Mouse (Mus musculus): ENCODE measurements at regions not wholly inside any gene's neighbourhood (a gene's known extent, or its start where the extent isn't known, plus 50 kb on each side); places are given as distances from the start of the nearest gene placed in this dataset.

DNA sequence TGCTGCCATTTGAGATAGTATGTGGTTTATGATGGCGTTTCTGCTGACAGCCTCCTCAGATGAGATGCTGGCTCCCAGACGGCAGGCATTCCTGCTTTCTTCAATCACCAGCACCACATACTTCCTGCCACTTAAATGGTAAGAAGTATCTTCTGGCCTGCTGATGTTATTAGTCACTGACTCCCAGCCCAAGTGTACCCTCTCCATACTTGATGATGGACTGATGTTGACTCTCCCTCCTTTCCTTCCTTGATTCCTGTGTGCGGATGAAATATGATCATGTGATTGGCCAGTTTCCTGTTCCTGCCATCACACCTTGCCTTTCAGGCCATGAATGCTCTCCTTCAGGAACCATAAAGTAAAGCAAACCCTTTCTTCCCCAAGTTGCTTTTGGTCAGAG is 50.8 kb upstream of the Rpl10-ps3 start:
- Histone ChIP-seq H3K27me3 (ENCODE audit: insufficient read depth, low read length) (no peaks in the 10 kb centered on the region), H3K4me3 (replicated peaks; ENCODE audit: low read length) (no peak overlapping the region), H3K9me3 (ENCODE audit: low read length) (no peaks in the 10 kb centered on the region), H3K4me1 (replicated peaks; ENCODE audit: low read depth, low read length) (no peaks in the 10 kb centered on the region), H3K36me3 (ENCODE audit: insufficient read depth, low read length) (no peaks in the 10 kb centered on the region)
- no peak for TF ChIP-seq NANOG (IDR thresholded peaks at IDR 0.05; ENCODE audit: borderline replicate concordance, low read length)
- TF ChIP-seq CTCF (conservative IDR thresholded peaks at IDR 0.05; ENCODE audit: low read length) = no peak
- no peak for TF ChIP-seq POU5F1 (IDR thresholded peaks at IDR 0.05; ENCODE audit: borderline replicate concordance, low read length)

DNA sequence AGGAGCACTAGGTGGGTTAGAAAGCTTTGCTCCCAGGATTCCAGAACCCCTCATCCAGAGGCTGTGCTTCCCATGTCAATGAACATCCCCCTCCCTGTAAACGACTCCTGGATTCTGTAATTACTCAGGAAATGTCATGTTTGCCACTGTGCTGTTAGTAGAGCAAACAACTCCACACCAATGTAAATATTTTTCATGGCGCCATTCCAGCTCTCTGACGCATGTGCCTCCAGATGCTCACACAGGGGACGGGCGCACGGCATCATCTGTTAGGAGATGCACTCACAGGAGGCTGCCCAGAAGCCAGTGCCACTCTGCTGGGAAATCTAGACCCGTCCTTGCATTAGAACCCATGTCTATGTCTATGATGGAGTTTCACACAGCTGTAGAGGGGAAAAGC is 51.3 kb upstream of the Rpl10-ps3 start:
- H3K9me3 ChIP-seq (ENCODE audit: low read length) = no peaks in the 10 kb centered on the region
- H3K4me1 ChIP-seq (replicated peaks; ENCODE audit: low read depth, low read length) = no peaks in the 10 kb centered on the region
- no peaks in the 10 kb centered on the region for H3K36me3 ChIP-seq (ENCODE audit: insufficient read depth, low read length)
- no peaks in the 10 kb centered on the region for H3K27me3 ChIP-seq (ENCODE audit: insufficient read depth, low read length)
- no peak overlapping the region for H3K4me3 ChIP-seq (replicated peaks; ENCODE audit: low read length)
- TF ChIP-seq CTCF (conservative IDR thresholded peaks at IDR 0.05; ENCODE audit: low read length) (no peak), NANOG (IDR thresholded peaks at IDR 0.05; ENCODE audit: borderline replicate concordance, low read length) (no peak), POU5F1 (IDR thresholded peaks at IDR 0.05; ENCODE audit: borderline replicate concordance, low read length) (no peak)

DNA sequence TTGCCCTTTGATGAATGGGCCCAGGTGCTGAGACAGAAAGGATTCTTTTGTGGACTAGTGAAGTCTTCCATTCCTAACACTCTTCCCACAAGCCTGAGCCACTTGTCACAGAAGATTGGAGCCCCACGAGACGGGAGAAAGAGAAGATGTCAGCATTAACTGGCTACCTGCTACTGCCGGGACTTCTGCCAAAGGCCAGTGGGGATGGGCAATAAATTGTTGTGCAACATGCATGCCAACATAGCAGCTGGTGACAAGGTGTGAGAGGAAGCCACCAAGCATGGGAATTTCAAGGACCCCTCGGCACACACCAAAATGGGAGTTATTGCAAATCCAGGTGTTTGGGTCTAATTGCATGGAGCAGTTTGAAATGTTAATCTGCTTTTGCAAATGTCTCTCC is 63.6 kb upstream of the Rpl10-ps3 start:
- H3K4me3 ChIP-seq (replicated peaks; ENCODE audit: low read length) = no peak overlapping the region
- TF ChIP-seq NANOG (IDR thresholded peaks at IDR 0.05; ENCODE audit: borderline replicate concordance, low read length) (no peak), POU5F1 (IDR thresholded peaks at IDR 0.05; ENCODE audit: borderline replicate concordance, low read length) (no peak), CTCF (conservative IDR thresholded peaks at IDR 0.05; ENCODE audit: low read length) (no peak)

DNA sequence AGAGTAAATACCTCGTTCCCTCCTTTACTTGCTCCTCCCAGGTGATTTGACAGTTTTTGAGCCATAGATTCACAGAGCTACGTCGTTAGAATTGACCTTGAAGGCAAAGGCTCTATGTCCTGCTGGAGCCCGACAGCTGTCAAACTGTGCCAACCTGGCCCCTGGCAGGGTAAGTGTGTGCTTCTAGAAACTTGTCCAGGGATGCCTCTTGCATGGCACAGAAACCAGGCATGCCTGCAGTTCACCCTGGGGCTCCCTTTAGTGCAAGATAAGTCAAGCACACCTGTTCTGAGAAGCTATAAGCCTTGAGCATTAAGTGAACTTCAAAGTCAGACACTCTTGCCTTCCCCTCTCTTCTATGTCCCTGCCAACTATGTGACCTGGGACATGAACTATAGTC is 64.1 kb upstream of the Rpl10-ps3 start:
- TF ChIP-seq NANOG (IDR thresholded peaks at IDR 0.05; ENCODE audit: borderline replicate concordance, low read length) (no peak), POU5F1 (IDR thresholded peaks at IDR 0.05; ENCODE audit: borderline replicate concordance, low read length) (no peak), CTCF (conservative IDR thresholded peaks at IDR 0.05; ENCODE audit: low read length) (no peak)
- H3K4me3 ChIP-seq (replicated peaks; ENCODE audit: low read length) = no peak overlapping the region
- peaks cover 5% of the 10 kb centered on the region; the same call in 1 of the 2 replicates for H3K4me1 ChIP-seq (replicated peaks; ENCODE audit: low read depth, low read length)
- H3K27me3 ChIP-seq (ENCODE audit: insufficient read depth, low read length) = peaks cover 21% of the 10 kb centered on the region
- H3K9me3 ChIP-seq (ENCODE audit: low read length) = no peaks in the 10 kb centered on the region
- H3K36me3 ChIP-seq (ENCODE audit: insufficient read depth, low read length) = no peaks in the 10 kb centered on the region

More for the DNA sequence above, 63.6 kb upstream of the Rpl10-ps3 start:
- Histone ChIP-seq H3K27me3 (ENCODE audit: insufficient read depth, low read length) (peaks cover 19% of the 10 kb centered on the region), H3K9me3 (ENCODE audit: low read length) (no peaks in the 10 kb centered on the region), H3K36me3 (ENCODE audit: insufficient read depth, low read length) (no peaks in the 10 kb centered on the region), H3K4me1 (replicated peaks; ENCODE audit: low read depth, low read length) (peaks cover 5% of the 10 kb centered on the region; the same call in 1 of the 2 replicates)

DNA sequence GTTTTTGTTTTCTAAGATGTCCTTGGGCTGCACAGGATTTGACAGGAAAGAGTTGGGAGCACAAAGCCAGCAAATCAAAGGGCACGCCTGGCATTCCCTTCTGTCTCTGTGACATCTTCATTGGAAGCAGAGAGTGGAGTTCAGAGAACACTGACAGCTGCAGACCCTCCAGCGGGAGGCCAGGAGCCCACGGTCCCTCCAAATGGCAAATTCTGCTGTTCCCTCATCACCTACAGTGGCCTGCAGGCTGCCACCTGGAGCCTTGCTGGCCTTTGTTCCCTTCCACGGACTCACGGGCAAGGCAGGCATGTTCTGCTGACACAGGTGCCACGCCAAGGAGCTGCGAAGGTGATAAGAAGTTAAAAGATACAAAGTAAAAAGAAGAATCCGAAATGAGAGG is 68.2 kb upstream of the Rpl10-ps3 start:
- H3K9me3 ChIP-seq (ENCODE audit: low read length) = no peaks in the 10 kb centered on the region
- no peak overlapping the region for H3K4me3 ChIP-seq (replicated peaks; ENCODE audit: low read length)
- no peaks in the 10 kb centered on the region for H3K36me3 ChIP-seq (ENCODE audit: insufficient read depth, low read length)
- H3K4me1 ChIP-seq (replicated peaks; ENCODE audit: low read depth, low read length) = peaks cover 5% of the 10 kb centered on the region; the same call in 1 of the 2 replicates
- peaks cover 26% of the 10 kb centered on the region for H3K27me3 ChIP-seq (ENCODE audit: insufficient read depth, low read length)
- no peak for TF ChIP-seq NANOG (IDR thresholded peaks at IDR 0.05; ENCODE audit: borderline replicate concordance, low read length)

DNA sequence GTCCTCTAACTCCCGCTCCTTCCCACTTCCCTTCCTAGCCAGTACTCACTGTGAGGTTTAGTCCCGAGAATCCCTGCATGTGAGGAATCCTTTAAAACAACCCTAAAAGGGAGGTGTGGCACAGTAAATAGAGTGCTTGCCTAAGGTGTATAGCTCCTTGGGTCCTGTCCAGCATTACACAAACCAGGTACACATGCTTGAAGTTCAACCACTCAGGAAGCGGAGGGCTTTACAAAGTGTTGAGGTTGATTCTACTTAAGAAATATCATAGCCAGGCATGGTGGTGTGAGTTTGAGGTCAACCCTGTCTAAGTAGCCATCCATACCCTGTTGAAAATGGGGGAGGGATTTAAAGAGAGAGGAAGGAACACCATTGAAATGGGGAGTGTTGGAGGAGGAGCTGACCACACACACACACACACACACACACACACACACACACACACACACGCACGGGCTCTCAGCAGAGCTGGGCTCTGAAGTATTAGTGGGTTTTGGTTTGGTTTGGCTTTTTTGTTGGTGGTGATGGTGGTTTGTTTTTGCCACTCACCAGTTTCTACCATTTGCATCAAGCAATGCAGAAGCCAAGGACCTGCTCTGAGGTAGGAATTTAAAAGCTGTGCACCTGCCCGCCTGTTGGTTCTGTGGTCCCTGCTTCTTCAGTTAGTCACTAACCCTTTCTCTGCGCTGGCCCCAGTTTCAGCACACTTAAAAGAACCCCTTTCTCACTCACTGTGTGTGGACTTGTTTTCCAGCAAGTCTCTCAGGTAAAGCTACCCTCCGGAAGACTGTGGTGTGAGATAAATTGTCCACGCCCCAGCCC is 69.0 kb upstream of the Rpl10-ps3 start:
- Histone ChIP-seq H3K9me3 (ENCODE audit: low read length) (no peaks in the 10 kb centered on the region), H3K36me3 (ENCODE audit: insufficient read depth, low read length) (no peaks in the 10 kb centered on the region), H3K4me1 (replicated peaks; ENCODE audit: low read depth, low read length) (peaks cover 5% of the 10 kb centered on the region; the same call in 1 of the 2 replicates), H3K4me3 (replicated peaks; ENCODE audit: low read length) (no peak overlapping the region), H3K27me3 (ENCODE audit: insufficient read depth, low read length) (peaks cover 23% of the 10 kb centered on the region)
- TF ChIP-seq CTCF (conservative IDR thresholded peaks at IDR 0.05; ENCODE audit: low read length) = no peak
- TF ChIP-seq NANOG (IDR thresholded peaks at IDR 0.05; ENCODE audit: borderline replicate concordance, low read length) = no peak
- no peak for TF ChIP-seq POU5F1 (IDR thresholded peaks at IDR 0.05; ENCODE audit: borderline replicate concordance, low read length)

DNA sequence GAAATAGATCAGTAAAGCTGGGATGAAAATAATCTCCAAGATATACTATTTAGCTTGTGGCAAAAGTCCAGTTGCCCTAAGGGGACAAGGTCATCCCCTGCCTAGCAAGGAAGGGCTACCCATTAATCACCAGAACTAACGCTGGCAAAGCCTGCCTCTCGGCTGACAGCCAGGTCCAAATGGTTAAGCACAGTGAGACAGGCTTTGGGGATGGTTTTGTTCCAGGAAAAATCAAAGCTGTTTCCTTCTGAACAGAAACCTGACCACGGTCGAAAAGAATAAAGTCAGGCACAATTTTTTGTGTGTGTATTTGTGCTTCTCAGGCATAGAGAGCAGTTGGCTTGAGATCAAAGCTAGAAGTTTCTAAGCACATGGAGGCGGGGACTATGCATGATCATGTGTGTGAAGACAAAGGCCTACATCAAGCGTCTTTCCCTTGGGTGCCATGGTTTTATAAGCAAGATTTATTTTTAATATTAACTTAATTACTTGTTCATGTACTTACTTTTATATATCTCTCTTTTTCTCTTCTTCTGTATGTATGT is 70.1 kb upstream of the Rpl10-ps3 start:
- H3K4me1 ChIP-seq (replicated peaks; ENCODE audit: low read depth, low read length) = peaks cover 5% of the 10 kb centered on the region; the same call in 1 of the 2 replicates
- no peaks in the 10 kb centered on the region for H3K36me3 ChIP-seq (ENCODE audit: insufficient read depth, low read length)
- no peak for TF ChIP-seq NANOG (IDR thresholded peaks at IDR 0.05; ENCODE audit: borderline replicate concordance, low read length)
- no peak for TF ChIP-seq CTCF (conservative IDR thresholded peaks at IDR 0.05; ENCODE audit: low read length)
- TF ChIP-seq POU5F1 (IDR thresholded peaks at IDR 0.05; ENCODE audit: borderline replicate concordance, low read length) = no peak
- no peak overlapping the region for H3K4me3 ChIP-seq (replicated peaks; ENCODE audit: low read length)
- peaks cover 23% of the 10 kb centered on the region for H3K27me3 ChIP-seq (ENCODE audit: insufficient read depth, low read length)
- H3K9me3 ChIP-seq (ENCODE audit: low read length) = no peaks in the 10 kb centered on the region

DNA sequence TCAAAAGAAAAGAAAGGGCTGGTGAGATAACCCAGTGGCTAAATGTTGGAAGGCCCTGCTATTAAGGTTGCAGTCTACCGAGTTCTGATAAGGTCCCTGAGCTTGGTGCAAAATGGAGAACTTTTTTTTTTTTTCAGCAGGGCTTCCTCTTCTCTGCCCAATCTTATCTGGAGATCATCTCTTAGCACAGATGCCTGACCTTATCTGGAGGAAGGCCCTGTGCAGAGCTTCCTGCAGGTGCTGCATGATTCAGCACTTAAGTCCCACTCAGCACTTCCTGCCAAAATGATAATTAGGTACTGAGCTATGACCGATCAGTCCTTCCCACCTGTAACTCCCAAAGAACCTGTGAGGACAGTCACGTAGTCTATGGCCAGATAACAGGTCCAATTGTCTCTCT is 71.9 kb upstream of the Rpl10-ps3 start:
- TF ChIP-seq CTCF (conservative IDR thresholded peaks at IDR 0.05; ENCODE audit: low read length) = no peak
- no peak for TF ChIP-seq POU5F1 (IDR thresholded peaks at IDR 0.05; ENCODE audit: borderline replicate concordance, low read length)
- no peak for TF ChIP-seq NANOG (IDR thresholded peaks at IDR 0.05; ENCODE audit: borderline replicate concordance, low read length)
- H3K36me3 ChIP-seq (ENCODE audit: insufficient read depth, low read length) = no peaks in the 10 kb centered on the region
- H3K27me3 ChIP-seq (ENCODE audit: insufficient read depth, low read length) = peaks cover 20% of the 10 kb centered on the region
- peaks cover 5% of the 10 kb centered on the region; the same call in 1 of the 2 replicates for H3K4me1 ChIP-seq (replicated peaks; ENCODE audit: low read depth, low read length)
- H3K9me3 ChIP-seq (ENCODE audit: low read length) = no peaks in the 10 kb centered on the region
- no peak overlapping the region for H3K4me3 ChIP-seq (replicated peaks; ENCODE audit: low read length)
